Mouse (Mus musculus) layer of hippocampus, adult 11-12 months (tissue): ENCODE measurements at regions not wholly inside any gene's neighbourhood (a gene's known extent, or its start where the extent isn't known, plus 50 kb on each side); places are given as distances from the start of the nearest gene placed in this dataset.

Experiments used
- DNase-seq: peaks from one replicate; pipeline ENCODE4 v3.0.0; 2022; ENCODE audit warnings: low spot score

DNA sequence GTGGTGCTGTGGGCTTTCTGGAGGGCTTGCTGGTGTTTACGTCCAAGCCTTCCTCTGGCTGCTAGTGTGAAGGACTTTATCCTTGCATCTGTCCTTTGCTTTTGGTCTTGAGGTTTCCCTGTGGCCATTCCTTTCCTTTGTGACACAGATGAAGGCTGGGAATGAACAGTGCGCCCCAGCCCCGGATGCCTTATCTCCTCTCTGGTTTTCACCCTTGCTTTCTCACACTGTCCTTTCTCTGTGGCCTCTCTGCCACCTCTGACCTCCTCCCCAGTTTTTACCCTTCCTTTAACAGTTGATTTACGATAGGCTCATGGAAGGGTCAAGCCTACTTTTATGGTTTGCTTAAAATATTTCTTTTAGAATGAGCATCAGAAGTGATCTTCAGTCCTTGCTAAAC lies 53.2 kb downstream of the Gas1 start:
- DNase-seq, result no peak

DNA sequence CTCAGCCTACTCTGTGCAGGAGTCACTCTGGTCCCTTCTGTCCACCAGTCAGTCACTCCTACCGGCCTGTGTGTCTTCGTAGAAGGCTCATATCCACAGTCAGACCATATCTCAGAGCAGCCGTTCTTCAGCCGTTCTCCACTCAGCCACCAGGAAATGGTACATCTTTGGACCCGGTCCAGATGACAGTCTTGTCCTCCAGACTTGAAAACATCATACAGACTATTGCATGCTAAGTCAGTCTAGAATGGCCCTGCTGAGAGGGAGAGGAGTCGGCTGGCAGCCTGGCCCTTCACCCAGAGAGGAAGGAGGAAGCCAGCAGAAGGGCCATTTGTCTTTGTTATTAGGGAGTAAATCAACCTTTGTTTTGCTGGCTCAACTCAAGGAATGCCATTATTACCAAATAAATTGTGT lies 54.0 kb downstream of the Gas1 start:
- no peak for DNase-seq

DNA sequence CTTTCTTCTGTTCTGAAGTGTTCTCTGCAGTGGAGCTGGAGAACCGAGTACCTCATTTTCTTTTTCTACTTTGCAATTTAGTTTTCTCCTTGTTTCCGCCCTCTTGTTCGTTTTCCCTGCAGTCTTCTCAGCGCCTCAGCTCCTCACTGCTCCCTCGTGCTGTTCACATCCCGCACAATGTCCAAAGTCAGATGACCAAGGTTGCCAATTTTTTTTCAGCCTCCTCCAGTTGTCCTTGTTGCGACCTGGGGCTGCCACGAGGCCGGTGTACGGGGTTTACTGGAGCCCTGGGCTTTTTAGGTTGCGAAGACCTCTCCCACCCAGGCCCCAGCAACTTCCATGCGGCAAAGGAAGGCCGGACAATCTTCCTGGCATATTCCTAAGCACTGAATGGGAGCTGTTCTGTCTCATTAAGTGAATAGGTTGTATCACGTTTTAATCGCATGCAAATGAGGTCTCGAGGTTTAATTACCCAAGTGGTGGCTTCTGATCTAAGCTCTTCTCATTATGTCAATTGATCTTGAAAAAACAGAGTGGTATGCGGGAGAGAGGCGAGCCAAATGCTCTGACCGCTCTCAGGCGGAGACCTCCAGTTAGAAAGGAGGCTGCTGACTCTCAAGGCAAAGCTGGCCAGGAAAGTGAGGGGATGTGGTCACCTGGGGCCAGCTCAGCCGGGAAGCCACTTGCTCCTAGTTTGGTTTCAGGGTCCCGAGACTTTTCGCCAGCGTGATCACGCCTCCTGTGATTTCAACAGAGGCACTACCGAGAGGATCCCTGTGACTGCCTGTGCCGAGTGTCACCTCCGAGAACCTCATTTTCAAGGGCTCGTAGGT lies 54.6 kb downstream of the Gas1 start:
- DNase-seq, result no peak

DNA sequence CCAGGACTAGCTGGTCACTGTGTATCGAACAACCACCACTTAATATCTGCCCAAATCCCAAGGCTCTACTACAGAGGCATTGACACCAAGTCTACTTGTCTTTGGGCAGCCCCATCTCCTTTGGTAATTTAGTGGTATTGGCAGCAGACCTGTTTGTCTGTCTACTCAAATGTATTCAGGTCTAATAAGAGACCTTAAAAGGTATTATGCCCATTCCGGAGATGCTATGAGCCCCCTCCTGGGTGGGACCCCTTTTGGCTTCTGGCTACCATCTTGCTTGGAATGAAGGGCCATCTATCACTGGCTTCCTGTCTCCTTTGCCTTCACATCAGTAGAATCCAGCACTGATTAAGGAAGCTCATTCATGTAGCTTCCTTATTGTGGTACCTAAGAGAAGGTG lies 65.7 kb downstream of the Gas1 start:
- no peak for DNase-seq

DNA sequence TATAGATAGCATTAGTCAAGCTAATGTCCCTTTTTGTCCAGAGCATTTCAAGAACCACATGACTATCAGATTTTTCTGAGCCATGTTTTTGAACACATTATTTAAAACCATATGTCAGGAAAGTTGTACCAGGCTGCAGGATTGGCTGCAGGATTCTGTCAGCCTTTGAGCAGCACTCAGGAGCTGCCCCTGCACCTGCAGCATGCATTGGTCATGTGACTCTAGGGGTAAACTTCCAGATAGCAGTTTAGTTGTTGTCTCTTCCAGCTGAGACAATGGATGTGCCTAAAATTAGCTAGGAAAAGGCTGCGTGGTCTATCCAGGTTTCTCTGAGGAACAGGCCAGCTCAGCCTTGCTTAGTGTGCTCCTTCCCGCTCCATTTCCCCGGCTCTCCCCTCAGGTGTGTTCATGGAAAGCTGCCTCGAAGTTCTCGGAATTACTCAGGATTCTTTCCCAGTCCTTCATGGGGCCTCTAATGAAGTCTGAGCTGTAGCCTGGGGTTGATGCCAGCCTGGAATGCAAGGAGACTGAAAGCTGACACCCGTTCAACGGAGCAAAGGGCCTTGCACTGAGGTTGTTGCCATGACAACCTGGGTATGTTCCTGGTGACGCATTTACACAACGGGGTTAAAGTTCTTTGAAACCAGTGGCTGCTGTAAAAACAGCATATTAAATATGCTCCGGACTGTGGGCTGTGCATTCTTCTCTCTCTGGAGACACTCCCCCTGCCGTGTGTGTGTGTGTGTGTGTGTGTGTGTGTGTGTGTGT lies 66.9 kb downstream of the Gas1 start:
- peak; percentile 31 for DNase-seq

DNA sequence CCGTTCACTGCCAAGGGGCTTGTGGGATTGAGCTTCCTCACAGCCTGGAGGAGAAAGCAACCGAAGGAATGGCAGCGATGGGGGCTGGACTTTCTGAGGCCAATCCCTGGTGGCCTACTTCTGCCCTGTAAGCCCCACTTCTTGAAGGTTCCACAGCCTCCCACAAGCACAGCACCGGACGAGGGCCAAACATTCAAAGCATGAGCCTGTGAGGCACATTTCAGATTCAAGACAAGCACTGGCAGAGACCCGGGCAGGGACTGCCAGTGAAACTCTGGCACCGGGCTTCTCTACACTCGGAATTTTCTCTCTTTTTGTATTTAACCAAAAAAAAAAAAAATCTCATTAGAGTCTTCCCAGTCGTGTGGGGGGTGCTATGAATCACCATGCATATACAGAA lies 71.9 kb downstream of the Gas1 start:
- DNase-seq, result peak; percentile 36

DNA sequence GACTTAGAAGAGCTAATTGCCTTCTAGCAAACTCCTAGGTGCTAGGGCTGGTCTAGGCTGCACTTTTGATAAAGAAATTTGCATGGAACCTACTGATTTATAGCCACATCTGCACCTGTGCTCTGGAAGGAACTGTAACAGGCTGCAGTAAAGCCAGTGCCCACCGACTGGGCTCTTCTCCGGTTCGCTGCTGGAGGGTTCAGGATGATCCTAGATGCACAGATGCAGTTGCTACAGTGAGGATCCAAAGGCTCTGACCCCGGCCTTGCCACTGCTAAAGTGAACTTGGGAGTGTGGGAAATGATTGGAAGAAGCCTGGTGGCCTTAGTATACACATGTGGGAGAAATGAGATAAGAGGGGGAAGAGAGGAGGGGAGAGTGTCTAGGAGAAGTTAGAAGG lies 75.5 kb downstream of the Gas1 start:
- no peak for DNase-seq

DNA sequence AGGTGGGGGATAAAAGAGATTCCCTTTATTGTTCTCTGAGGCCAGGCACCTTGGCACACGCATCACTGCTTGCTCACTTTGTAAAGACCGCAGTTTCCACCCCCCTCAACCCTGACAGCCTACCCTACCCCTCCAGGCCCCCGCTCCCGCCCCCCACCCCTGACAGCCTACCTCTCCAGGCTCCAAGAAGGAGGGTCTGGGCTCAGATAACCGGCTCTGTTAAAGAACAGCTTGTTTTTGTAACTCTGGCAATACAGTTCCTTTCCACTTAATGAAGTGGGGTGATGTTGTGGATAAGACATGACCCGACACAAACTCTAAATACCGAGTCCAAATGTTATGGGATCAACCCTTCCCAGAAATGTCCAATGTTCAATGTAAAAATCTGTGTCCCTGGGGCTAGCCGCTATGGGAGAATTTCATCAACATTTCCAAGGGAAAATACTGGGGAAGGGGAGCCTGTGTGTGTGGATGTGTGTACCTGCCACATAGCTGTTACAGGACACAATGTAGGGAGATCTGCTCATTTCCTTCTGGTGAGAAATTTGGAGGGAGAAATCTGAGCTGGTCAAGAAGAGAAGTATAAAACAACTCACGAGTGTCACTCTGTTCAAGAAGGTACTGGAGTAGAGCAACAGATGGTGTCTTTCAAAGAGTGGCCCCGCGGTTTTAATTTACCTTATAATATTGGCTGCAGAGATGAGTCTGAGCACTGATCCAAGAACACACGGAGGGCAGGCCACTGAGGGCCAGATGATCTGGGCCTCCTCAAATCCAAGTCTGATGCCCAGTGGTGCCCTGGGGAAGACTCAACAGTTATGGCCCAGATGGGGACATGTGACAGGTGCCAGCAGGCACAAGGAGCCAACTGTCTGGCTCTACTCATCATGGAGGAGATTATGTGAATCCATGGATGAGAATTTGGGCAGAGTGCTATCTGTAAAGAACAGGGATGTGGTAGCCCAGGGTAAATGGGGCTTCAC lies 76.7 kb downstream of the Gas1 start:
- DNase-seq, result no peak

DNA sequence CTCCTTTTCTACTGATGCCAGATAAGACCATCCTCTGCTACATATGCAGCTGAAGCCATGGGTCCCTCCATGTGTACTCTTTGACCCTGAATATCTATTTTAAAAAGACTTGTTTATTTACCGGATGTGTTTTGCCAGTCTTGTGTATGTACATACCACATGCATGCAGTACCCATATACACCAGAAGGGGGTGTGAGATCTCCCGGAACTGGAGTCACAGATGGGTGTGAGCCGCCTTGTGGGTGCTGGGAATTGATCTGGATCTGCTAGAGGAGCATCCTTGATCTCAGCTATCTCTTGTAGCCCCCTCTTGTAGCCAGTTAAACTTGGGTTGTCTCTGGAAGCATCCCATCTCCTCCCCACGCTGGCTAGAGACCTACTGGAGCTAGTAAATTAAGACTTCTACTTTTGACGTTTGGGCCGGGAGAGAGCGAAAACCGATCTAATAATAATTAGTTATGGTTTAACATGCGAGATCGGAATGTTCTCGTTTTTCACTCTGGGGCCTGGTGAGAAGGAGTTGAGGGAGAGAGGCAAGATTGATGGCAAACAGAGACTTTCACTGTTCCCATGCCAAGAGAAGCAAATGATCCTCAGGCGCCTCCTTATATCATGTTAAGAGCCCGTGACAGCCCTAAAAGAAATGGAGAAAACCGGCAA lies 77.6 kb downstream of the Gas1 start:
- no peak for DNase-seq

DNA sequence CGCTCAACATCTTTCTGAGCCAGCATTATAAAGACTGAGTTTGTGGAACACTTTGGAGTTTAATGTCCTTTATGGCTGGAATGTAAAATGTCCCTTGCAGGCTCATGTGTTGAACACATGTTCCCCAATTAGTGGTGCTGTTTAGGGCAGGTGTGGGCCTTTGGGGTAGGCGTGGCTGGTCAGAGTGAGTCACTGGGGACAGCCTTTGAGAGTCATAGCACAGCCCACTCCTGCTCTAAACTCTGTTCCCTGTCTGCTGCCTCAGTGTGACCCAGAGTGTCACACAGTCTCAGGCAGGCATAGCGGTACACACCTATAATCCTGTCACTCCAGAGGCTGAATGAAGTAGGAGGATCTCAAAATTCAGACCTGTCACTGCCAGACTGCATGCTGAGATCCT lies 78.8 kb downstream of the Gas1 start:
- DNase-seq, result no peak

DNA sequence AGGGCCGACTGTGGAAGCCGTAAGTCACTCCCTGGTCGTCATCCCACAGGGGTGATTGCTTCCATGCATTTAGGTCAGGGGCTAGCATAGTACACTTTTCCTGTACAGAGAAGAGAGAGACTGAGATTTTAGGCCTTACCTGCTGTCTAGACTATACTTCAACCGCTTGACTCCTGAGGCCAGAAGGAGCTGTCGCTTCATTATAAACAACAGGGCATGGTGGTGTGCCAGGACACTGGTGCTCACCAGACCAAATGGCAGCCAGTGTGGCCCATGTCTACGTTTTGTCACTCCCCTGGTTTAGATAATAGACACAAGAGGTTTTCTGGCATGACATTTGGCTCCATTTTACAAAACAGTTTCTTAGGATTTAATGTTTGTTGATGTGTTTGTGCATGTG lies 79.4 kb downstream of the Gas1 start:
- DNase-seq, result no peak

DNA sequence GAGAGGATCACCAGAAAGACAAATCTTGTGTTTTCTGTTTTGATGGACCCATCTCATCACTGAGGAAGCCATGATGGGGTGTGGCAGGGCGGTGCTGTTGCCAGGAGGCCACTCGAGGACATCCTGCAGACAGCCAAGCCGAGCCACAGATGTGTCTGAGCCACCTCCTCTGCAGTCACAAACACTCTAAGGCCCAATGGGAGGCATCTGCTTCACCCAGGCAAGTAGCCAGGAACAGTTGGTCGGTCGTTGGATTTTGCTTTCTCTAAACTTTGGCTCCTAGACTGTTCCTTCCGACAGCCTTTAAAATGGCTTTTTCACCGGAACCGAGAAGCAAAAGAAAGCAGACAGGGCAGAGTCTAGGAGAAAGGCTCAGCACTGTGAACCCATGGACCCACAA lies 90.5 kb downstream of the Gas1 start:
- no peak for DNase-seq

DNA sequence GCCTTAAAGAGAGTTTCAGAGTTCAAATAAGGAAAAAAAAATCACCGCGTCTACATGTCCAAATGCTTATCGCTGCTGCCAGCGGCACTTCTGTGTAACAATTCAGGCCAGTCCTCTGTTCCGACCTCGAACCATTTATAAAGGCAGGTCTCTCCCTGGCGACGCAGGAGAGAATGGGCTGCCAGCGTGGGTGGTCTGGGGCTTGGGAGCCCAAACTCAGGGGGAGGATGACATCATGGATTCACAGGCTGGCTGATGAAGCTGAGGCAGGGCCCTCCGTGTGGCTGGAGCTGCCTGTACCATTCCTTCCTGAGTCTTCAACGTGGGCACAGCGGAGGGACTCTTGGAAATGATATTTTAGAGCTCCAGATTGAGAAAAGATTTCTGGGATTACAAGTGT lies 92.2 kb downstream of the Gas1 start:
- DNase-seq, result no peak

DNA sequence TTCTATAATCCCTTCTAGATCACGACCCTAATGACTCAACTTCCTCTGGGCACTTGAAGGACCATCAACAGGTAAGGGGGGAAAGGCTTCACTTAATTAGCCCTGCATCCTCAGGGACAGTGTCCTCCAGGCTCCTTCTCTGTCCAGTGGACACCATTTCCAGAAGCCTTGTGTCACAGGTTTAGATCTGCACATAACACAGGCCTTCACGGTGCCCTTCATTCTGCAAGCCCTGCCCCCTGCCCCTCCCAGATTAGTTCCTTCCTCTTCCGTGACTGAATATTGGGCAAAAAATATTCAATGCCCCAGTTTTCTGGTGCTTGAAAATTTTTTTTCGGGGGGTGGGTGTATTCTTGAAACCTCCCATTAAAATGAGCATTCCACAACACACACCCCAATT lies 92.9 kb downstream of the Gas1 start:
- DNase-seq, result no peak

DNA sequence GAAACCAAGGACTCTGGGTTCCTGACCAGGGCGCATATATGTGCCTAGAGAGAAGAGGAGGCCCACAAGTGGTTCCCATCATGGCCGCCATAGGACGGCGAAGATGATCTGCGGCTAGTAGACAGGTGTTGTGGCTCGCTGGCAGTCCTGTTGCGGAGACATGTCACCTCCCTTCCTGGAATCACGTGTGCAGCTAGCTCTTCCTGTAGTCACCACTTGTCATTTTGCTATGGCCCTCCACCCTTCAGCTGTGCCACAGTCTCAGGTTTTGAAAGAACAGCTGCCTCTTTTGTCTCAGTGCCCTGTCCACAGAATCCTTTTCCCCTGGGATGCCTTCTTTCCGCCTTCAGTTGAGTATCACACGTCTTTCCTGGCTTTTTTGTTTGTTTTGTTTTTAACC lies 97.1 kb downstream of the Gas1 start:
- DNase-seq, result no peak

DNA sequence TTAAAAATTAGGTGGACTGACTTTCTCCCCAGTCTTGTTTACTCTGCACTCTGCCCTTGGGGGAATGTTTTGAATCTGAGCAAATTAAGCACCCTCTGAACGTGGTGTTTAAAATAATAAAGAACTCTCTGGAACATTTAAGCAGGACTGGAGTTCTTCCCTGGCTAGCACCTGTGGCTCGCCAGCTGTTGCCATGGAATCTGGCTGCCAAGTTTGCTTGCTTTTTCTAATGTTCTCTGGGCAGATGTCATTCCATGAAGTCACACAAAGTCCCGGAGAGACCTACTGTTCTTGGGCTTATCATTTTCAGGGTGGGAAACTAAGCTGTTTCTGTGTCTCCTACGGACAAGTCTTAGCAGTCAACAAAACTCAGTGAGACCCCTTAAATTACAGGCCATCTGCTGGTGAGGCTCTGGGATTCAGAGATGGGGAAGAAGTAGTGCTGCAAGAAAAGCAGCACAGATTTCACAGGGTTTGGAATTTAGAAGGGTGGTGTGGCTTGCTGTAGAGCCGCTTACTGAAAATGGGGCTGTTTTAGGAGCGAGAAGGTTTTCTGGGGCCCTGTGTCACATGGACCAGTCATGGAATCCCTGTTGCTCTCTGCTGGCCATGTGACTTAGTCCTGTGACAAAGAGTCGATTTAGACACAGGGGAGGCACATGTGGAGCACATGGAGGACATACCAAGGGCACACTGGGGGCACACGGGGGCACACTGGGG lies 98.7 kb downstream of the Gas1 start:
- no peak for DNase-seq

DNA sequence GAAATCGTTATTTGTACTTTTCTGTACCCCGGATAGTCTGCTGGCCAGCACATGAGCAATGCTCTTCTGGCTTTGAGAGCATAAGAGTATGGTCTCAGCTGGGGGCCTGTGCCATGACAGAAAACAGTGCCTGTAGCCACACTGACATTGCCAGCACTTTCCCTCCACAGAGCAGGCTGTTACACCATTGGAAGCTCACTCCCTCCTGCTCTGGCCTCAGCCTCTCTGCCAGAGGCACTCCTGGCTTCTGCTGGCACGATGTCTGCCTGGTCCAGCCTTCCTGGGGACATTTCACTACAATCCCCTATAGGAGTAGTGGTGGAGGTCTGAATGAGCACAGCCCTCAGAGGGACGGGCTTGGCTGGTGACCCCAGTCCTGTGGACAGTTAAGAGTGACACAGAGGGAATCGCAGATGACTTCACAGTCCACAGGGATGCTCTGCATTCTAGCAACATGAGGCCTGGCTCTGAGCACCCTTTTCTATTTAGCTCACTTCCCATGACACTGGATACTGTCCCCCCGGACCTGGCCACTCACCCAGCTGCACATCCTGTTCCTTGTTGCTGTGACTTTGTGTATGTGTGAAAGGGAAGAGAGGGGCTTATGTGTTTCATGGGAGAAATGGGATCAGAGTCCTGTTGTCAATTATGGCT lies 100.9 kb downstream of the Gas1 start:
- no peak for DNase-seq

DNA sequence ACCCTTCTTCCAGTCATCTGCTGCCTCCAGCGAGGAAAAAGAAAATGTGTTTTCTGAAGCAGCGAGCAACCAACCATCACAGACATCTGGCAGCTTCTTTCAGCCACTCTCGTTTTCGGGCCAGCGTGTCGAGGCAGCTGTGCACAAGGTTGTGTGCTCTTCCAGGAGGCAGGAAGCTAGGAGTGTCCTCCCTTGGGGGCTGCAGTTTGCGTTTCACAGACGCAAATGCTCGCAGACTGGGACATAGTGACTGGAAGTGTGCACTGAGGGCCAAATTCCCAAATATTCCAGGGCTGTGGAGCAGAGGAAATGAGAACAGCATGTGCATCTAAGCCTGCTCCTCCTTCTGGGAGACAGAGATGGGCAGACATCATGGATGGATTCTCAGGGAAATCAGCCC lies 105.6 kb downstream of the Gas1 start:
- no peak for DNase-seq

DNA sequence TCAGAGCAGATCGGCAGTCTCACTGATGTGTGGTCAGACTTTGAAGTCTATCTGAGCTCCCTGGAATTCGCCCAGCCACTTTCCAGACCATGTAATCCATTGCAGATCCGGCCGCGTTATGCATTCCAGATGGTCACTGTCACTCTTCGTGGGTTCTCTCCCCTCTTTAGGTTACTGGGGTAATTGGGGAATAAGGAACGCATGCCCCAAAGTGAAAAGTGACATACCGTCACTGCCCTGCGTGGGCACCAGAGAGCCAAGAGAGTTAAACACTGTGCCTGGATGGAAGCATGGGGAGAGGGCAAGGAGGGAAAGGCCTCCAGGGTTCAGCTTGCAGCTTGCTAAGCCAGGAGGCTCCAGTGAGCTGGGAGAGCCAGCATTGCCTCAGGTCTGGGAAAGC lies 108.0 kb downstream of the Gas1 start:
- DNase-seq, result no peak

DNA sequence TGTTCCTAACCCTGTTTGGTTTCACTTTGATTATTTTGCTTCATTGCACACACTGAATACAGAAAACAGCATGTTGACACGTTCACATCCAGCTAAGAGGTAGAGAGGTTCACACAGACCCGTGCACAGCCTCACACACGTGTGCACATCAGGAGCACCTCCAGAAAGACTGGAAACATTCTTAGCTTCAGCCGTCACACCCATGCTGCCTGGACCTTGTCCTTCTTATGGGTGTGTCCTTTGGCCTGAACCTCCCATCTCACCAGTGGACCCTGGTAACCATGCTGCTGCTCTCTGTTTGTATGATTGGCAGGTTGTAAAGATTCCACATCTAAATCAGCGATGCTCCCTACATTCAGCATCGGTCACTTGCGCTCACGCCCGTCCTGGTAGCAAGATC lies 109.8 kb downstream of the Gas1 start:
- no peak for DNase-seq

DNA sequence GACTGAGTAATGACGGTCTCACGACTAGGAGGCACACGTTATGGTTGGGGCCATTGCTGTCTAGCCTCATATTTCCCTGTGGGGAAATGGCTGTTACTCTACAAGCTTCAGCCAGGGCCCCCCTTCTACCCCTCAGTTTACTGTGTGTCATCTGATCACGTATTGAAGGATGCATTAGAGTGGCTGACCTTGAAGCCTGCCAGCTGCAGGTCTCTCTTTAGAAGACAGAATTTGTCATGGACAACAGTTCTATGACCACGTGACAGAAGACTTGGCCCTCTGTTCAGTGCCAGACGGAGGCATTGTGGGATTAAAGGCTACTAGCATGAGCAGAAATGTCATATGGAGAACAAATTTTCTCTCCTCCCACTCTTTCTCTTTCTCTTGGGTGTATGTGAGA lies 115.6 kb downstream of the Gas1 start:
- no peak for DNase-seq
